ENCODE assay signal across 23 mouse cellular contexts in genomic region chr5:53854561-53854960, GRCm38 (mm10). TPM values are rescaled to one million over a fixed set of nuclear protein-coding genes. Genes with fewer than 3 reads are reported as not detected.
DNase-seq lines count a peak whose midpoint lies in the region; ATAC-seq lines count a peak whose summit lies in the region.
"Had no signal": no experiment of that assay in that cellular context is flagged by ENCODE, and none has a peak within 500 bp of the region (broad histone marks: within the 10 kb centered on the region; RNA-seq: fewer than 3 reads in every experiment).

No protein-coding gene starts in this region.

- H3K36me3 ChIP-seq in hindbrain, embryonic 11.5 days (ENCODE audit: control insufficient read depth, insufficient read depth, low read length), result no peaks in the 10 kb centered on the region
- peaks cover 26% of the 10 kb centered on the region for H3K36me3 ChIP-seq in hindbrain, embryonic 10.5 days
- peaks cover 14% of the 10 kb centered on the region; the same call in 1 of the 2 replicates for H3K36me3 ChIP-seq in neural tube, embryonic 12.5 days
- H3K36me3 ChIP-seq in hindbrain, embryonic 16.5 days (ENCODE audit: control insufficient read depth, insufficient read depth, low read length), result peaks cover 13% of the 10 kb centered on the region
- H3K36me3 ChIP-seq in liver, embryonic 11.5 days (ENCODE audit: control insufficient read depth, insufficient read depth, low read length), result no peaks in the 10 kb centered on the region
- H3K36me3 ChIP-seq: liver, embryonic 13.5 days had no signal

- no peak overlapping the region for H3K9ac ChIP-seq in hindbrain, embryonic 11.5 days (ENCODE audit: low read depth, low read length)
- H3K9ac ChIP-seq in neural tube, embryonic 12.5 days, result no peak overlapping the region
- no peak overlapping the region for H3K9ac ChIP-seq in hindbrain, embryonic 16.5 days (ENCODE audit: low read depth, low read length)
- H3K9ac ChIP-seq in liver, embryonic 11.5 days (ENCODE audit: low read depth, low read length), result no peak overlapping the region
- H3K9ac ChIP-seq: embryonic facial prominence, embryonic 13.5 days; limb, embryonic 13.5 days; liver, embryonic 13.5 days had no signal

- H3K4me1 ChIP-seq in hindbrain, embryonic 11.5 days (replicated peaks; ENCODE audit: control insufficient read depth, insufficient read depth, low read length), result no peaks in the 10 kb centered on the region
- no peaks in the 10 kb centered on the region for H3K4me1 ChIP-seq in hindbrain, embryonic 10.5 days (replicated peaks)
- H3K4me1 ChIP-seq in neural tube, embryonic 12.5 days, result no peaks in the 10 kb centered on the region; the same call in 1 of the 2 replicates
- no peaks in the 10 kb centered on the region for H3K4me1 ChIP-seq in hindbrain, embryonic 16.5 days (ENCODE audit: control insufficient read depth, insufficient read depth, low read depth, low read length)
- H3K4me1 ChIP-seq in liver, embryonic 11.5 days (replicated peaks; ENCODE audit: control insufficient read depth, insufficient read depth, low read length), result no peaks in the 10 kb centered on the region
- H3K4me1 ChIP-seq: embryonic facial prominence, embryonic 13.5 days; limb, embryonic 13.5 days; liver, embryonic 13.5 days had no signal

- H3K27ac ChIP-seq in hindbrain, embryonic 11.5 days (ENCODE audit: low read depth, low read length), result 0 out of 2 replicates have a peak overlapping the region, but pooled peaks have one; percentile 10
- no peak overlapping the region for H3K27ac ChIP-seq in hindbrain, embryonic 10.5 days
- H3K27ac ChIP-seq in neural tube, embryonic 12.5 days, result no peak overlapping the region
- H3K27ac ChIP-seq in hindbrain, embryonic 16.5 days (ENCODE audit: low read depth, low read length), result no peak overlapping the region
- no peak overlapping the region for H3K27ac ChIP-seq in liver, embryonic 11.5 days (ENCODE audit: low read depth, low read length)
- H3K27ac ChIP-seq: embryonic facial prominence, embryonic 13.5 days; limb, embryonic 13.5 days; liver, embryonic 13.5 days had no signal

- peak; percentile 86 for ATAC-seq in hindbrain, embryonic 11.5 days (ENCODE audit: low FRiP score)
- peak; percentile 61 for ATAC-seq in neural tube, embryonic 12.5 days (ENCODE audit: low FRiP score, low read depth)
- 0 out of 2 replicates have a peak, but pooled peaks have one; percentile 37 for ATAC-seq in hindbrain, embryonic 16.5 days
- ATAC-seq in liver, embryonic 11.5 days (replicated peaks; ENCODE audit: low FRiP score), result no peak
- ATAC-seq: intestine, embryonic 16.5 days had no signal

- DNase-seq in hindbrain, embryonic 11.5 days (ENCODE audit: low spot score), result peak; percentile 41
- no peak for DNase-seq in hindbrain, embryonic 10.5 days (ENCODE audit: low spot score)
- no peak for DNase-seq in neural tube, embryonic 10.5 days (ENCODE audit: extremely low spot score, low spot score)
- no peak for DNase-seq in liver, embryonic 11.5 days (ENCODE audit: low spot score)
- no peak for DNase-seq in left cerebral cortex, adult 8-10 months (ENCODE audit: low spot score in 2 of 2)
- DNase-seq: adrenal gland, adult 8-10 months; B cell, adult 2 months; cerebellum, adult 2 months; cerebellum, postnatal 25 days; embryo, embryonic 11 days; kidney, postnatal 36 days; liver, embryonic 13.5 days; lung, adult 2 months; lung, postnatal 14 days; right cerebral cortex, postnatal 14 days had no signal

- H3K9me3 ChIP-seq in hindbrain, embryonic 11.5 days (ENCODE audit: control insufficient read depth, low read length), result no peaks in the 10 kb centered on the region
- H3K9me3 ChIP-seq in hindbrain, embryonic 10.5 days, result no peaks in the 10 kb centered on the region
- H3K9me3 ChIP-seq in neural tube, embryonic 12.5 days, result no peaks in the 10 kb centered on the region
- H3K9me3 ChIP-seq in hindbrain, embryonic 16.5 days (ENCODE audit: control insufficient read depth, low read length), result no peaks in the 10 kb centered on the region
- H3K9me3 ChIP-seq in liver, embryonic 11.5 days (ENCODE audit: control insufficient read depth, low read length), result no peaks in the 10 kb centered on the region
- H3K9me3 ChIP-seq: embryonic facial prominence, embryonic 13.5 days; limb, embryonic 13.5 days; liver, embryonic 13.5 days had no signal

- WGBS in hindbrain, embryonic 11.5 days, result 61% methylated on average over 6 of the region's 6 CpGs
- WGBS in hindbrain, embryonic 10.5 days, result 75% methylated on average over 6 of the region's 6 CpGs
- 58% methylated on average over 6 of the region's 6 CpGs for WGBS in neural tube, embryonic 12.5 days
- 45% methylated on average over 6 of the region's 6 CpGs for WGBS in hindbrain, embryonic 16.5 days
- 80% methylated on average over 6 of the region's 6 CpGs for WGBS in liver, embryonic 11.5 days

- H3K4me2 ChIP-seq in hindbrain, embryonic 11.5 days (replicated peaks; ENCODE audit: low read depth, low read length), result no peak overlapping the region
- H3K4me2 ChIP-seq in neural tube, embryonic 12.5 days (replicated peaks), result no peak overlapping the region
- no peak overlapping the region for H3K4me2 ChIP-seq in hindbrain, embryonic 16.5 days (ENCODE audit: low read length)
- no peak overlapping the region for H3K4me2 ChIP-seq in liver, embryonic 11.5 days
- H3K4me2 ChIP-seq: embryonic facial prominence, embryonic 13.5 days; heart, embryonic 11.5 days; limb, embryonic 13.5 days; liver, embryonic 13.5 days had no signal

- H3K27me3 ChIP-seq in hindbrain, embryonic 11.5 days (ENCODE audit: control insufficient read depth, insufficient read depth, low read length), result no peaks in the 10 kb centered on the region
- no peaks in the 10 kb centered on the region for H3K27me3 ChIP-seq in hindbrain, embryonic 10.5 days (ENCODE audit: insufficient read depth, poor library complexity, severe bottlenecking)
- H3K27me3 ChIP-seq in neural tube, embryonic 12.5 days (replicated peaks), result no peaks in the 10 kb centered on the region
- no peaks in the 10 kb centered on the region for H3K27me3 ChIP-seq in hindbrain, embryonic 16.5 days (replicated peaks; ENCODE audit: control insufficient read depth, insufficient read depth, low read length)
- no peaks in the 10 kb centered on the region for H3K27me3 ChIP-seq in liver, embryonic 11.5 days (replicated peaks; ENCODE audit: control insufficient read depth, insufficient read depth, low read length)
- H3K27me3 ChIP-seq: embryonic facial prominence, embryonic 13.5 days; limb, embryonic 13.5 days; liver, embryonic 13.5 days had no signal

- H3K4me3 ChIP-seq in hindbrain, embryonic 11.5 days (ENCODE audit: low read depth, low read length), result no peak overlapping the region
- no peak overlapping the region for H3K4me3 ChIP-seq in hindbrain, embryonic 10.5 days
- H3K4me3 ChIP-seq in neural tube, embryonic 12.5 days, result no peak overlapping the region
- no peak overlapping the region for H3K4me3 ChIP-seq in hindbrain, embryonic 16.5 days (ENCODE audit: low read length)
- no peak overlapping the region for H3K4me3 ChIP-seq in liver, embryonic 11.5 days (ENCODE audit: low read depth, low read length)
- H3K4me3 ChIP-seq: embryonic facial prominence, embryonic 13.5 days; erythroblast, embryonic 14.5 days; limb, embryonic 13.5 days; liver, embryonic 13.5 days had no signal

RNA-seq across cellular contexts. Expression of gene Tbc1d19, which starts 45.2 kb away (rescaled TPM):
- 65.3 and 70.1 TPM in 2 replicates for polyA plus RNA-seq in hindbrain, embryonic 11.5 days (2014; fragmentation: Nextera tagmentation; extraction: Ambion mirVana)
- 47.2 and 51.1 TPM in 2 replicates for polyA plus RNA-seq in hindbrain, embryonic 10.5 days (2016; fragmentation: Nextera tagmentation; extraction: Ambion mirVana)
- 68.8 and 76.8 TPM in 2 replicates for polyA plus RNA-seq in neural tube, embryonic 12.5 days (2016; fragmentation: Nextera tagmentation; extraction: Ambion mirVana)
- 75.2 and 76.4 TPM in 2 replicates for polyA plus RNA-seq in hindbrain, embryonic 16.5 days (2015; fragmentation: Nextera tagmentation; extraction: Ambion mirVana)
- polyA plus RNA-seq in liver, embryonic 11.5 days (2014; fragmentation: Nextera tagmentation; extraction: Ambion mirVana), result 15.4 and 15.9 TPM in 2 replicates
- 10 to 100 TPM; 42.6 to 57.3 (median 48.4) TPM for total RNA-seq in left cerebral cortex, adult 8-10 months (2022)
- total RNA-seq: MEL had no signal
